Mouse (Mus musculus): ENCODE measurements at regions not wholly inside any gene's neighbourhood (a gene's known extent, or its start where the extent isn't known, plus 50 kb on each side); places are given as distances from the start of the nearest gene placed in this dataset.
A peak's percentile ranks its signal among the peaks of the same experiment; 100 is the strongest.

- DNase-seq (ENCODE audit: low read depth), result peak; percentile 76
Measured at GRCm38 (mm10) chr4:119018573-119018972, 57.2 kb downstream of the Lao1 start.

GRCm38 (mm10) chr4:119019013-119019781 lies 57.8 kb downstream of the Lao1 start:
- DNase-seq (ENCODE audit: low read depth), result no peak

- no peak for DNase-seq (ENCODE audit: low read depth)
Measured at GRCm38 (mm10) chr4:119022338-119022737, 61.0 kb downstream of the Lao1 start.

- no peak for DNase-seq (ENCODE audit: low read depth)
Measured at GRCm38 (mm10) chr4:119026237-119026861, 65.0 kb downstream of the Lao1 start.

- peak; percentile 76 for DNase-seq (ENCODE audit: low read depth)
Measured at GRCm38 (mm10) chr4:119028208-119028821, 66.9 kb downstream of the Lao1 start.

- DNase-seq (ENCODE audit: low read depth), result no peak
Measured at GRCm38 (mm10) chr4:119029091-119029490, 67.7 kb downstream of the Lao1 start.

- no peak for DNase-seq (ENCODE audit: low read depth)
Measured at GRCm38 (mm10) chr4:119029735-119030134, 68.4 kb downstream of the Lao1 start.

- DNase-seq (ENCODE audit: low read depth), result no peak
Measured at GRCm38 (mm10) chr4:119030865-119031264, 69.5 kb downstream of the Lao1 start.

- no peak for DNase-seq (ENCODE audit: low read depth)
Measured at GRCm38 (mm10) chr4:119033006-119033405, 71.6 kb downstream of the Lao1 start.

GRCm38 (mm10) chr4:119036582-119036981 lies 71.9 kb upstream of the Slc2a1 start:
- DNase-seq (ENCODE audit: low read depth), result peak; percentile 88

- no peak for DNase-seq (ENCODE audit: low read depth)
Measured at GRCm38 (mm10) chr4:119040041-119040440, 68.5 kb upstream of the Slc2a1 start.

- DNase-seq (ENCODE audit: low read depth), result no peak
Measured at GRCm38 (mm10) chr4:119041616-119042015, 66.9 kb upstream of the Slc2a1 start.

GRCm38 (mm10) chr4:119044005-119044677 lies 64.4 kb upstream of the Slc2a1 start:
- no peak for DNase-seq (ENCODE audit: low read depth)

- DNase-seq (ENCODE audit: low read depth), result no peak
Measured at GRCm38 (mm10) chr4:119044836-119045235, 63.7 kb upstream of the Slc2a1 start.

- DNase-seq (ENCODE audit: low read depth), result peak; percentile 45
Measured at GRCm38 (mm10) chr4:119050867-119051353, 57.6 kb upstream of the Slc2a1 start.

GRCm38 (mm10) chr4:119052537-119052936 lies 56.0 kb upstream of the Slc2a1 start:
- no peak for DNase-seq (ENCODE audit: low read depth)

GRCm38 (mm10) chr4:119053241-119053640 lies 55.3 kb upstream of the Slc2a1 start:
- DNase-seq (ENCODE audit: low read depth), result no peak

- DNase-seq (ENCODE audit: low read depth), result no peak
Measured at GRCm38 (mm10) chr4:119053680-119054079, 54.8 kb upstream of the Slc2a1 start.

GRCm38 (mm10) chr4:119054129-119054528 lies 54.4 kb upstream of the Slc2a1 start:
- no peak for DNase-seq (ENCODE audit: low read depth)

GRCm38 (mm10) chr4:119057191-119057590 lies 51.3 kb upstream of the Slc2a1 start:
- DNase-seq (ENCODE audit: low read depth), result no peak

- no peak for DNase-seq (ENCODE audit: low read depth)
Measured at GRCm38 (mm10) chr4:119057826-119058225, 50.7 kb upstream of the Slc2a1 start.

Measured in c-Kit-positive CD71-positive TER-119-negative erythroid progenitor cells, embryonic 14.5 days (primary cell).